Mouse (Mus musculus) cerebellum, adult 18-20 months (tissue): Measurements from ENCODE around the gene Mpdu1.

Experiments used
- DNase-seq, 2 experiments: peaks; one replicate each; pipeline ENCODE4 v3.0.0; 2021

Mpdu1 gene

DNA sequence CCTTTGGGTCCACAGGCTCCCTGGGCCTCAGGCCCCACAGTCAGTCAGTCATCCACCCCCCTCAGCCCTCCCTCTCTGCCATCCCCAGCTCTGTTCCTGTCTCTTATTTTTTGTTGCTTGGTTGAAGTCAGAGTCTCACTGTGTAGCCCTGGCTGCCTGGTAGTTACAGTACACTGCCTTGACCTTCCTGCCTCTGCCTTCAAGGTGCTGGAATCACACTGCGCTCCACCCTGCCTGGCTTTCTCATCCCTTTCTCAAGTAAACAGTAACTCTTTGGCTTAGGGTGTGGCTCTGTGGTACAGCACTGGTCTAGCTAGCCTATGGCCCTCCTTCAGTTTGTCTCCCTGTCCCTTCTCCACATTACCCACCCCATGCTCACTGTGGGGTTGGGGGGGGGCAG is 27.4 kb upstream of the Mpdu1 start:
- DNase-seq: no peak

- no peak for DNase-seq
These were observed 24.6 kb upstream of the Mpdu1 start for GRCm38 (mm10) chr11:69687061-69687460.

GRCm38 (mm10) chr11:69686377-69686776 is 23.9 kb upstream of the Mpdu1 start:
- peak; percentile 70 to 77 for DNase-seq

DNA sequence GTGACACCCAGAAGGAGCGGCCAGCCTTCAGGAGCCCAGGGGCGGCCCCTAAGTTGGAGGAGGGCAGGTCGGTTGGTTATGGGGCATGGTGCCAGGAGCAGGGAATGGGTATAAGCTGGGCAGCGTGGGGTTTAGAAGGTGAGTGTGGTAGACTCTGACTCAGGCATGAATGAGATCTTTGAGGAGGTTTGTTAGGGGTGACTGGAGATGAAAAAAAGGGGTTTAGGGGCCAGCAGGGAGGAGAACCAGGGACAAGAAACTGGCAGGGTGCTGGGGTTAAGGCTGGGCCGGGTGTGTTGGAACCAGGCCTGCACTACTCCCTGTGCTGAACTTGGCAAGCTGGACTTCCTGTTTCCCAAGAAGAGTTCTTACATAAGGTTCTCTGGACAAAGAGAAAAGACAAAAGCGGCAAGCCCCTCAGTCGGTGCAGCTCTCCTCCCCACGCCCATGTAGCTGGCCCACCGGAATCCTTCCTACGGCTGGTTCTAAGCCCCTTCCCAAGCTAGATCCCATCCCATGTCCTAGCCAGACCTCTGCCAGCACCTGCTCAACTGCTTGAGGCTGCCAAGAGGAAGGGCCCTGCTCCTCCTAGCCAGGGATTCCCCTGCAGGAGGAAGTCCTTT is 23.2 kb upstream of the Mpdu1 start, which contains the start of gene Tnfsf13:
Gene Tnfsf13 (minus strand): TSS at position 259 of the 623 bp plus-strand sequence.
- peak; percentile 83 for DNase-seq

GRCm38 (mm10) chr11:69684936-69685335 is 22.5 kb upstream of the Mpdu1 start:
- DNase-seq: peak; percentile 26 to 50

DNA sequence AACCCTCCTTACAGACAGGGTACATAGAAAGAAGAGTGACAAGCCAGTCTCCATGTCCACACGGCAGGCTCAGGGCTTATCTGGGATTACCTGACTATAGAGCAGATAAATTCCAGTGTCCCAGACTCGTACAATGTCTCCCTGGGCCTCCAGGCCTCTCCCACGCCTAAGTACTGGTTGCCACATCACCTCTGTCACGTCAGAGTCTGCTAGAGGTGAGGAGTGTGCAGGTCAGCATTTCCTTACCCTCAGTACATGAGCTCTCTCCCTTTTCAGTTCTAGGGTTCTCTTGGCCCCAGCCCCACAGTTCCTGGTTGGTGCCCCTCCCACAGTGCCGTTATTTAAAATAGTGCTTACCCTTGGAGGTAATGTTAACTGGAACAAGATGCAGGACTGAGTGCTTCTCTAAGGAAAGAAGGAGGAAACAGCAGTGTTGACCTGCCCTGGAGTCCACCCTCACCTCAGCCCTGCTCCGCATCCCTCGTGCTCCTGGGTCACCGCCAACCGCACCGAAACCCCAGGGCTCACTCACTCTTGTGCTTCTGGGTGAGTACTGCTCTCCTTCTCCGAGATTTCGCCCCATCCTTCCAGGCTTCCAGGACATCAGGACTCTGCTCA is 21.8 kb upstream of the Mpdu1 start:
- peak in 1 of 2 experiments; percentile 40 for DNase-seq

DNA sequence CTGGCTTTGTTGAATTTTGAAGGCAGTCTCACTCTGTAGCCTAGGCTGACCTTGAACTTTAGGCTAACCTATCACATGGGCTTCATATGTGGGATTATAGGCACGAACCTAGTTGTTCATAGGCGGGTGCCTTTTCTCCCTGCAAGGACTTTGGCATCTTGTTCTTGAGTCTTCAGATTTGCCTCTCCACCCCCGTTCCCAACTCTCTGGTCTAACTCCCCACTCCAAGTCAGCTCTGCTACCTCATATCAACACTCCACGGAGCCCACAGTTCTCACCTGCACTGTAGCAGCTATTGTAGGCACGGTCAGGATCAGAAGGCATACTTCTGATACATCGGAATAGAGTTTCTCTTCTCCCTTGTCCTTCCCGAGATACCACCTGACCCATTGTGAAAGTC is 21.1 kb upstream of the Mpdu1 start:
- no peak for DNase-seq

DNA sequence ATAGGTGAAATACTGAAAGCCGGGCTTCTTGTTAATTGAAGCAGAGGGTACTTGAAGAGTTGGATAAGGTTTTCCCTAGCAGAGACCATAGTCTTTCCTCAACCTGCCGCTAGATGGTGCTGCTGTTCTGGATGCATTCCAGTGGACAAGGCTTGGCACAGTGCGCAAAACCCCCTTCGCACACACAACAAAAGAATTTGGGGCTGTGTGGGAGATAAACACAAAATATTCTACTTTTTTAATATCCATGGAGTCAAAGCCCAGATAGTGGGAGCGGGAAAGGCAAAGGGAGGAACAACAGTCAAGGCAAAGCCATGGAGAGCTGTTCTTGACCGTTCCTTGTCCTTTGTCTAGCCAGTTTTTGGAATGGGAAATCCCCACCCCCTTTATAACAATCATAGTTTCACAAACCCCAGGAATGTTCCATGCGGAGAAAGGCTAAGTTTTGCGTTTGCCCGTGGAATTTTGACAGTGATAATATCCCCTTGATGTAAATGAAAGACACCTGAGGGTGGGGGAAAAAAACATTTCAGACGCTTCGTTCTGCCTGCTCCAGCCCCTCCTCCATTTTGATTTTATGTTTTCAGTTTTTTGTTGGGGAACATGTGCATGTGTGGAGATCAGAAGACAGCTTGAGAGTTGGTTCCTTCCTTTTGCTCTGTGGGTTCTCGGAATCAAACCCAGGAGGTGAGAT is 20.5 kb upstream of the Mpdu1 start:
- peak; percentile 87 to 92 for DNase-seq

GRCm38 (mm10) chr11:69682209-69682839 is 19.9 kb upstream of the Mpdu1 start:
- peak in 1 of 2 experiments; percentile 22 for DNase-seq

GRCm38 (mm10) chr11:69681314-69682208 is 19.1 kb upstream of the Mpdu1 start, which contains the start of gene Senp3:
Senp3 (minus strand) TSS chr11:69682084.
- peak; percentile 97 to 98 for DNase-seq

DNA sequence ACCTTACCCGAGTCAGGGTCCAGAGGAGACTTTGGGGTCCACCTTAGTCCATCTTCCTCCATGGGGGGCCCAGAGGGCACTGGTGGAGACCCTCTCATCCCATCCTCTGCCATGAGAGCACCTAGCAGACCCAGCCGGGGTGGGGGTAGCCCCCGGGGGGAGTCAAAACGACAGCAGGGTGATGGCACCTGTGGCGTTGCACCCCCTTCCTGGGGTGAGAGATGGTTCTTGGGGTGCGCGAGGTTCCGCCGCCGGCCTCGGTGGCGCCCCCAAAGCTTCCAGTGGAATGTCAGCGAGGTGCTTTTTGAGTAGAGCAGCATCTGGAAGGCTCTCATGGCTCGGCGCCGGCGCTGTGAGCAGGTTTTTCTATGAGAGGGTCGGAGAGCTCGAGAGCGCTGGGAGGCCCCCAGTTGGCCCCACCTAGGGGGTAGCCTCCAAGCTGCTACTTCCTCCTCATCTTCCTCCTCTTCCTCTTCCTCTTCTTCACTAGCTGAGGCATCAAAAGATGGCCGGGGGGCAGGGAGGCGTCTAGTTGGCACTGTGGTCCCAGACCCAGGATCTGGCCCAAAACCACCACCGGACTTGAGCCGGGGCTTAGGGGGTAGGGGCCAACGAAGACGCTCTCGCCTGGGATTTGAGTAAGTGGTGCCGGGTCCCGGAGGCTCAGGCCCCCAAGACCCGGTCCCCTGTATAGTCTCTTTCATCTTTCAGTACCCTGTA is 17.9 kb upstream of the Mpdu1 start:
- no peak for DNase-seq

- no peak for DNase-seq
These were observed 16.7 kb upstream of the Mpdu1 start for GRCm38 (mm10) chr11:69679144-69679543.

DNA sequence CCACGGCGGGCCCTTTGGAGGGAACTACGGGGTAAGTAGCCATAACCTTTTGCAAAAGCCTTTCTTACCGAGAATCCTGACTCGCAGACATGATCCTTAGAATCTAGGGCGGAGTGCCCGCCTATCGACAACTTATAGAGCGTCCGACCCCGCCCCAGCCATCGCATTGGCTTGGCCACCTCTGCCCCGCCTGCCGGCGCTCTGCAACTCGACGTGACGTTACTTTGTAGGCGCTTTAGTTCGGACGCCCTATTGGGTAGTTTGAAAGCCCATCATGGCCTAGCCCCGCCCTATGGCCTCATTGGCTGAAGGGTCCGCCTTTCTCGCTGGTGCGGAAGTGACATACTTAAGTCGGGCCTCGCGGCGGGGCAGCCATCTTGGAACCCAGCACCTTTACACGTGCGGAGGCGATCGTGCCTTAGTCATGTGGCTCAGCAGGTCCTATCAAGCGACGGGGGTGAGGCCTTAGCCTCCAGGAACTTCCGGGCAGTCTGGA is 9.8 kb upstream of the Mpdu1 start, which contains the start of gene Eif4a1:
Gene Eif4a1 (minus strand): TSS at position 213 of the 496 bp plus-strand sequence.
- DNase-seq: peak; percentile 99 to 100

DNA sequence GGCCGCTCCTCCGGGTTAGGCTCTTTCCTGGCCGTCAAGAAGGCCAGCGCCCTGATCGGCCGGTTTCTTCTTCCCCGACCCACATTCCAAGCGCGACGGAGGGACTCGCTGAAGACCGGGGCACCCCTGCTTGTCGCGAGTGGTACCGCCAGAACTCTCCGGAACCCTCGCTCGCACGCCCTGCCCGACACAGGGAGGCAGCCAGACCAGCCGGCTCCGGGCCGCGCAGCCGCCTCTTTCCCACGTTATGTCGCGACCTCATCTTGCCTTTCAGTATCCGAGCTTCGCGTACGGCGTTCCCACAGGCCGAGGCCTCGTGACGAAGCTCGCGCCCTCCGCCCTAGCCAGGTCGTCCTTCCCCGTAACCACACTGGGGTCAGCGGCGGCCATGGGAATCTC is 9.3 kb upstream of the Mpdu1 start:
- no peak for DNase-seq

DNA sequence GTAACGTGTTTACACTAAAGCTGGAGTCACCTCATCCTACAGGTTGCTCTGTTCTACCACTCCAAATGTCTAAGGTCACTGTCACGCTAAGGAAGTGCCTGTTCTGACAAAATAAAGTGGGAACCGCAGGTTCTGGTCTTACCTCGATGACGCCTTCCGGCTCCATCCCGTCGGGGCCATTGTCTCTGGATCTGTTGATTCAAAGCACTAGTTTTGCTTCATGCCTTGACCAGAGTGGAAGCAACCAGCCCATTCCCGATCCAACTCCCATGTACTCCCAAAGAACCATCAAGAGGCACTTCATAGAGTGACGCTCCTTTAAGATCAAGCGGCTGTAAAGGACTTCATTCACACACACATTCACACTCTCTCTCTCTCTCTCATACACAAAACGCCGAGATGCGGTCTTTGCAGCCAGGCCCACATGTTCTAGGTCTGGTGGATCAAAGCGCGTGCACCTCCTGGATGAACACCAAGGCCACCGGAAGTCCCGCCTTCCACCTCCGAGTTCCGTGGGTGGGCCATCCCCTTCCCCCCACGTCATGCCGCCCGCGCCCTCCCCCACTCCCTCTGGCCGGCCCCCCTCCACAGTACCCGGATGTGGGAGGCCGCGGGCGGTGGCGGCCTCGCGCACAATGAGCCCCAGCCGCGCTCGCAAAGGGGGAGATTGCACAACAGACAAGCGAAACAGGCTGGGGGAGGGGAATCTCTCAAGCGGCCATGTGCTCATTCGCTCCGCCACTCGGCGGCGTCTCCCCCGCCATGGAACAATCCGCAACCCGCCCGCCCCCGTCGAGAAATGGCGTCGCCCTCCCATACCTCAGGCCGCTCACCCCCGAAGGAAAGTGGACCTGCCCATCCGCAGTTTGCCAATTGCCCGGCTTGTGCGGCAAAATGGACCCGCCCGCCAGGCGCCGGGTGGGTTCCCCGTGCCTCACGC is 8.6 kb upstream of the Mpdu1 start:
- peak; percentile 93 to 97 for DNase-seq

DNA sequence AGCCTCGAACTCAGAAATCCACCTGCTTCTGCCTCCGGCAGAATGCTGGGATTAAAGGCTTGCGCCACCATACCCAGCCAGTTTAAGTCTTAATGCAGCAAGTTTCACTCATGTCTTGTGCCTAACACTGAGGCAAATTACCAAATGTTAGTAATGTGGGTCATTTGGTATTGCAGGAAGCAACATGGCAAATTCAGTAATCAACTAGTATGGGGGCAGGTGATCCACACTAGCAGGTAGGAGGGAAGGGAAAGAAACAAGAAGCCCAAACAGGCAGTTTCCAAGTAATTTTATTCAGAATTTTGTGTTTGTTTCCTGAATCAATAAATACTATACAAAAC is 4.2 kb upstream of the Mpdu1 start:
- no peak for DNase-seq

GRCm38 (mm10) chr11:69665961-69666664 is 3.7 kb upstream of the Mpdu1 start, which contains the start of gene Cd68:
Cd68 (minus strand) TSS chr11:69666153.
- DNase-seq: no peak

DNA sequence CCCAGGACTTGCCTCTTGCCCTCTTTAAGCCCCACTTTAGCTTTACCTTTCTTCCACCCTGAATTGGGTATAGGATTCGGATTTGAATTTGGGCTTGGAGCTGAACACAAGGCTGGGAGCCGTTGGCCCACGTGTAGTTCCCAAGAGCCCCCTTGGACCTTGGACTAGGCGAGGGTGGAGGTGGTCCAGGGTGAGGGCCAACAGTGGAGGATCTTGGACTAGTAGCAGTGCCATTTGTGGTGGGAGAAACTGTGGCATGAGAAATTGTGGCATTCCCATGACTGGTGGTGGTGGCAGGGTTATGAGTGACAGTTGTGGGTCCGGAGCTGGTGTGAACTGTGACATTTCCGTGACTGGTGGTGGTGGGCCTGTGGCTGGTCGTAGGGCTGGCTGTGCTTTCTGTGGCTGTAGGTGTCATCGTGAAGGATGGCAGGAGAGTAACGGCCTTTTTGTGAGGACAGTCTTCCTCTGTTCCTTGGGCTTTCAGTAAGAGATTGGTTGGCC is 3.1 kb upstream of the Mpdu1 start:
- DNase-seq: no peak

GRCm38 (mm10) chr11:69664841-69665240 is 2.4 kb upstream of the Mpdu1 start:
- no peak for DNase-seq
